Mouse (Mus musculus): Measurements from ENCODE around the gene Gm15517.
"Not testable (repeated sequence)": the region's sequence is repeated elsewhere in the genome, so short reads cannot be mapped to it uniquely, and the experiment has no call there.

The Gm15517 gene

GRCm38 (mm10) chr7:44291418-44291817 is 30.2 kb downstream of the Gm15517 start:
- Histone ChIP-seq H3K4me1 (replicated peaks; ENCODE audit: low read depth, low read length) (0 out of 2 replicates have a peak, but pooled peaks cover 7% of the 10 kb centered on the region), H3K36me3 (ENCODE audit: insufficient read depth, low read length) (0 out of 2 replicates have a peak, but pooled peaks cover 4% of the 10 kb centered on the region), H3K9me3 (ENCODE audit: low read length) (peaks cover 53% of the 10 kb centered on the region), H3K27me3 (ENCODE audit: insufficient read depth, low read length) (no peaks in the 10 kb centered on the region), H3K4me3 (replicated peaks; ENCODE audit: low read length) (no peak overlapping the region)
- TF ChIP-seq CTCF (conservative IDR thresholded peaks at IDR 0.05; ENCODE audit: low read length), result no peak
- TF ChIP-seq NANOG (IDR thresholded peaks at IDR 0.05; ENCODE audit: borderline replicate concordance, low read length), result no peak
- TF ChIP-seq POU5F1 (IDR thresholded peaks at IDR 0.05; ENCODE audit: borderline replicate concordance, low read length), result no peak

GRCm38 (mm10) chr7:44297501-44297900 is 36.3 kb downstream of the Gm15517 start:
- H3K4me3 ChIP-seq (replicated peaks; ENCODE audit: low read length); H3K27me3 ChIP-seq (ENCODE audit: insufficient read depth, low read length); H3K36me3 ChIP-seq (ENCODE audit: insufficient read depth, low read length): not testable (repeated sequence)
- Histone ChIP-seq H3K9me3 (ENCODE audit: low read length) (peaks cover 42% of the 10 kb centered on the region), H3K4me1 (replicated peaks; ENCODE audit: low read depth, low read length) (peaks cover 21% of the 10 kb centered on the region)

GRCm38 (mm10) chr7:44303346-44304340 is 42.4 kb downstream of the Gm15517 start:
- peaks cover 25% of the 10 kb centered on the region for H3K27me3 ChIP-seq (ENCODE audit: insufficient read depth, low read length)
- TF ChIP-seq CTCF (conservative IDR thresholded peaks at IDR 0.05; ENCODE audit: low read length) (no peak), POU5F1 (IDR thresholded peaks at IDR 0.05; ENCODE audit: borderline replicate concordance, low read length) (no peak), NANOG (IDR thresholded peaks at IDR 0.05; ENCODE audit: borderline replicate concordance, low read length) (no peak)
- H3K36me3 ChIP-seq (ENCODE audit: insufficient read depth, low read length), result no peaks in the 10 kb centered on the region
- peak overlapping the region; percentile 95 for H3K4me3 ChIP-seq (replicated peaks; ENCODE audit: low read length)
- no peaks in the 10 kb centered on the region for H3K9me3 ChIP-seq (ENCODE audit: low read length)
- peaks cover 55% of the 10 kb centered on the region for H3K4me1 ChIP-seq (replicated peaks; ENCODE audit: low read depth, low read length)

- H3K36me3 ChIP-seq (ENCODE audit: insufficient read depth, low read length), result no peaks in the 10 kb centered on the region
- no peak for TF ChIP-seq NANOG (IDR thresholded peaks at IDR 0.05; ENCODE audit: borderline replicate concordance, low read length)
- TF ChIP-seq CTCF (conservative IDR thresholded peaks at IDR 0.05; ENCODE audit: low read length), result no peak
- TF ChIP-seq POU5F1 (IDR thresholded peaks at IDR 0.05; ENCODE audit: borderline replicate concordance, low read length), result no peak
- H3K9me3 ChIP-seq (ENCODE audit: low read length), result no peaks in the 10 kb centered on the region
- peaks cover 55% of the 10 kb centered on the region for H3K4me1 ChIP-seq (replicated peaks; ENCODE audit: low read depth, low read length)
- peak overlapping the region; percentile 95 for H3K4me3 ChIP-seq (replicated peaks; ENCODE audit: low read length)
- H3K27me3 ChIP-seq (ENCODE audit: insufficient read depth, low read length), result peaks cover 33% of the 10 kb centered on the region
These were observed 43.2 kb downstream of the Gm15517 start for GRCm38 (mm10) chr7:44304463-44304774.

- peak overlapping the region; percentile 95 for H3K4me3 ChIP-seq (replicated peaks; ENCODE audit: low read length)
- TF ChIP-seq POU5F1 (IDR thresholded peaks at IDR 0.05; ENCODE audit: borderline replicate concordance, low read length) (no peak), CTCF (conservative IDR thresholded peaks at IDR 0.05; ENCODE audit: low read length) (no peak), NANOG (IDR thresholded peaks at IDR 0.05; ENCODE audit: borderline replicate concordance, low read length) (no peak)
- no peaks in the 10 kb centered on the region for H3K9me3 ChIP-seq (ENCODE audit: low read length)
- peaks cover 38% of the 10 kb centered on the region for H3K27me3 ChIP-seq (ENCODE audit: insufficient read depth, low read length)
- H3K36me3 ChIP-seq (ENCODE audit: insufficient read depth, low read length), result no peaks in the 10 kb centered on the region
- H3K4me1 ChIP-seq (replicated peaks; ENCODE audit: low read depth, low read length), result peaks cover 59% of the 10 kb centered on the region
These were observed 43.8 kb downstream of the Gm15517 start for GRCm38 (mm10) chr7:44304775-44305641.

- H3K4me3 ChIP-seq (replicated peaks; ENCODE audit: low read length), result peak overlapping the region; percentile 77
- no peaks in the 10 kb centered on the region for H3K9me3 ChIP-seq (ENCODE audit: low read length)
- TF ChIP-seq POU5F1 (IDR thresholded peaks at IDR 0.05; ENCODE audit: borderline replicate concordance, low read length) (no peak), CTCF (conservative IDR thresholded peaks at IDR 0.05; ENCODE audit: low read length) (no peak), NANOG (IDR thresholded peaks at IDR 0.05; ENCODE audit: borderline replicate concordance, low read length) (no peak)
- H3K36me3 ChIP-seq (ENCODE audit: insufficient read depth, low read length), result no peaks in the 10 kb centered on the region
- H3K27me3 ChIP-seq (ENCODE audit: insufficient read depth, low read length), result peaks cover 44% of the 10 kb centered on the region
- peaks cover 59% of the 10 kb centered on the region for H3K4me1 ChIP-seq (replicated peaks; ENCODE audit: low read depth, low read length)
These were observed 44.4 kb downstream of the Gm15517 start for GRCm38 (mm10) chr7:44305686-44306085.

GRCm38 (mm10) chr7:44306516-44307240 is 45.4 kb downstream of the Gm15517 start, which contains the start of gene Clec11a:
Clec11a (minus strand) TSS chr7:44306902.
- peaks cover 59% of the 10 kb centered on the region for H3K4me1 ChIP-seq (replicated peaks; ENCODE audit: low read depth, low read length)
- TF ChIP-seq NANOG (IDR thresholded peaks at IDR 0.05; ENCODE audit: borderline replicate concordance, low read length) (no peak), POU5F1 (IDR thresholded peaks at IDR 0.05; ENCODE audit: borderline replicate concordance, low read length) (no peak), CTCF (conservative IDR thresholded peaks at IDR 0.05; ENCODE audit: low read length) (no peak)
- no peaks in the 10 kb centered on the region for H3K9me3 ChIP-seq (ENCODE audit: low read length)
- H3K36me3 ChIP-seq (ENCODE audit: insufficient read depth, low read length), result no peaks in the 10 kb centered on the region
- peaks cover 53% of the 10 kb centered on the region for H3K27me3 ChIP-seq (ENCODE audit: insufficient read depth, low read length)
- H3K4me3 ChIP-seq (replicated peaks; ENCODE audit: low read length), result peak within 1 kb of the TSS; percentile 77
